Mouse (Mus musculus): Measurements from ENCODE around the gene Magi1.

DNA sequence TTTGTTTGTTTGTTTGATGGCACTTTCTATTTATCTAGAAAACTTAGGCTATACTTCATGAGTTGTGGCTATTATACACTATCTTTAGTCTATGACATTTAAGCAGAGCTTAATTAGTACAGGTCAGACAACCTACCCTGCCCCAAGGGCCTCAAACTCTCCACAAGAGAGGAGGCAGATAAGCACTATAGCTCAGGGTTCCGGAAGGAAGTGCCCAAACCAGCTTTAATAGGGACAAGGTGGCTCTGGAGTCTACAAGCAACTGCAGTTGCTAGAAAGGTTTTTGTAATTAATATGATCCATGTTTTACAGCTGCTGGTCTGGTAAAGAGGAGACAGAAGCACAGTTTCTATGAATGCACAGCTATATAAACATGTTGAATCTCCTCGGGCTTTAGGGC is 196.9 kb downstream of the Magi1 start:
- TF ChIP-seq CTCF (IDR thresholded peaks at IDR 0.05; ENCODE audit: low read depth, low read length) (no peak), POLR2A (IDR thresholded peaks at IDR 0.05; ENCODE audit: extremely low read depth, insufficient read depth, low read length) (no peak)
